Mouse (Mus musculus): ENCODE measurements at regions not wholly inside any gene's neighbourhood (a gene's known extent, or its start where the extent isn't known, plus 50 kb on each side); places are given as distances from the start of the nearest gene placed in this dataset.

- Histone ChIP-seq H3K4me3 (ENCODE audit: low read depth, low read length) (no peak overlapping the region), H3K9me3 (ENCODE audit: low read length) (no peaks in the 10 kb centered on the region), H3K36me3 (ENCODE audit: insufficient read depth, low read length) (no peaks in the 10 kb centered on the region), H3K4me1 (ENCODE audit: insufficient read depth, low read depth, low read length) (no peaks in the 10 kb centered on the region), H3K4me2 (replicated peaks; ENCODE audit: low read depth, low read length) (no peak overlapping the region; the same call in 1 of the 2 replicates), H3K27me3 (replicated peaks; ENCODE audit: insufficient read depth, low read length) (no peaks in the 10 kb centered on the region), H3K27ac (ENCODE audit: low read length) (no peak overlapping the region), H3K9ac (replicated peaks; ENCODE audit: low read depth) (no peak overlapping the region)
- ATAC-seq (peak; percentile 29; the same call in 1 of the 2 replicates), DNase-seq (ENCODE audit: low spot score) (peak; percentile 66)
- WGBS = 13% methylated on average over 10 of the region's 10 CpGs
- no peak for TF ChIP-seq CTCF (IDR thresholded peaks at IDR 0.05)
- no peak for TF ChIP-seq EP300 (IDR thresholded peaks at IDR 0.05)
These were observed 531.4 kb upstream of the Adamts16 start for GRCm38 (mm10) chr13:71372701-71373685.

GRCm38 (mm10) chr13:71369832-71370231, 528.2 kb upstream of the Adamts16 start:
- Histone ChIP-seq H3K9me3 (ENCODE audit: low read length) (no peaks in the 10 kb centered on the region), H3K27ac (ENCODE audit: low read length) (no peak overlapping the region), H3K27me3 (replicated peaks; ENCODE audit: insufficient read depth, low read length) (no peaks in the 10 kb centered on the region), H3K36me3 (ENCODE audit: insufficient read depth, low read length) (no peaks in the 10 kb centered on the region), H3K9ac (replicated peaks; ENCODE audit: low read depth) (no peak overlapping the region), H3K4me2 (replicated peaks; ENCODE audit: low read depth, low read length) (no peak overlapping the region), H3K4me1 (ENCODE audit: insufficient read depth, low read depth, low read length) (no peaks in the 10 kb centered on the region), H3K4me3 (ENCODE audit: low read depth, low read length) (no peak overlapping the region)
- ATAC-seq (no peak), DNase-seq (ENCODE audit: low spot score) (no peak)
- TF ChIP-seq CTCF (IDR thresholded peaks at IDR 0.05) (no peak), EP300 (IDR thresholded peaks at IDR 0.05) (no peak)
- WGBS = 70% methylated on average over 3 of the region's 3 CpGs

DNA sequence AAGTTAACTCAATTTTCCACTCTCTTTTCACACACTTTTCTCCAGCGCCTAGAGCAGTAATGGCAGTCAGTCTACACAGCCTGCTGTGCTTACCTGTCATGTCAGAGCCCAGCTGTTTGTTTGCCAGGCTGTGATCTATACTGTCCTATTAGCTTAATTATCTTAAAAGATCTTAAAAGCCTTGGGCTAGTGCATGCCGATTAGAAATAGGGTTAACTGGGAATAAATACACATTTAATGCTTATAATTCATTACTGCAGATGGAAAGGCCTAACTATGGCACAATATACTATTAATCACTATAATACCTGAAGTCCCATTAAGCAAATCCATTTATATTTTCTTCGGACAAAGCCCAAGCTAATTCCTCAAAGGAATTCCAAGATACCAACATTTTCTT, 523.6 kb upstream of the Adamts16 start:
- Histone ChIP-seq H3K27ac (ENCODE audit: low read length) (no peak overlapping the region), H3K4me1 (ENCODE audit: insufficient read depth, low read depth, low read length) (no peaks in the 10 kb centered on the region), H3K27me3 (replicated peaks; ENCODE audit: insufficient read depth, low read length) (no peaks in the 10 kb centered on the region), H3K4me3 (ENCODE audit: low read depth, low read length) (no peak overlapping the region), H3K9ac (replicated peaks; ENCODE audit: low read depth) (no peak overlapping the region), H3K4me2 (replicated peaks; ENCODE audit: low read depth, low read length) (no peak overlapping the region), H3K36me3 (ENCODE audit: insufficient read depth, low read length) (no peaks in the 10 kb centered on the region), H3K9me3 (ENCODE audit: low read length) (no peaks in the 10 kb centered on the region)
- no peak for TF ChIP-seq EP300 (IDR thresholded peaks at IDR 0.05)
- TF ChIP-seq CTCF (IDR thresholded peaks at IDR 0.05) = no peak
- WGBS = 77% methylated on average over 3 of the region's 3 CpGs
- DNase-seq (ENCODE audit: low spot score) (no peak), ATAC-seq (no peak)

DNA sequence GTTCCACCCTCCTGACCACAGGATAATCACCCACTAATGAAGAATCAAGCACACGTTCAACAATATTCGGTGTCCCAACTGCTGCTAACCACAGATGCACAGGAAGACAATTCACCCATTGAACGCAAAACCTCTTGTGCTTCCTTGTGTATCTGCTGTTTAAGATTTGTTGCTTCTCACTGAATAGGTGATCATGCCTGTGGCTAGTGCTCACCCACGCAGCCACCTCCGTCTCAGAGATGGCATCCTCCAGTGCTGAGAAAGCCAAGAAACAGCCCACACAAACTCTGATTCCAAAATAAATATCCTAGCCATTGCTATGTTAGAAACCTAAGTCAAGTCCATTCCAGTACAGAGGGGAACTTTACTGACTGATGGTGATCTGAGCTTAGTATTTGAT, 520.7 kb upstream of the Adamts16 start:
- Histone ChIP-seq H3K27me3 (replicated peaks; ENCODE audit: insufficient read depth, low read length) (no peaks in the 10 kb centered on the region), H3K4me1 (ENCODE audit: insufficient read depth, low read depth, low read length) (no peaks in the 10 kb centered on the region), H3K27ac (ENCODE audit: low read length) (no peak overlapping the region), H3K36me3 (ENCODE audit: insufficient read depth, low read length) (no peaks in the 10 kb centered on the region), H3K9ac (replicated peaks; ENCODE audit: low read depth) (no peak overlapping the region), H3K9me3 (ENCODE audit: low read length) (no peaks in the 10 kb centered on the region), H3K4me2 (replicated peaks; ENCODE audit: low read depth, low read length) (no peak overlapping the region), H3K4me3 (ENCODE audit: low read depth, low read length) (no peak overlapping the region)
- no peak for TF ChIP-seq EP300 (IDR thresholded peaks at IDR 0.05)
- TF ChIP-seq CTCF (IDR thresholded peaks at IDR 0.05) = no peak
- WGBS = 84% methylated on average over 5 of the region's 5 CpGs
- DNase-seq (ENCODE audit: low spot score) (no peak), ATAC-seq (no peak)

- Histone ChIP-seq H3K9ac (replicated peaks; ENCODE audit: low read depth) (no peak overlapping the region), H3K4me2 (replicated peaks; ENCODE audit: low read depth, low read length) (no peak overlapping the region), H3K4me1 (ENCODE audit: insufficient read depth, low read depth, low read length) (no peaks in the 10 kb centered on the region), H3K9me3 (ENCODE audit: low read length) (no peaks in the 10 kb centered on the region), H3K36me3 (ENCODE audit: insufficient read depth, low read length) (no peaks in the 10 kb centered on the region), H3K27me3 (replicated peaks; ENCODE audit: insufficient read depth, low read length) (no peaks in the 10 kb centered on the region), H3K27ac (ENCODE audit: low read length) (no peak overlapping the region), H3K4me3 (ENCODE audit: low read depth, low read length) (no peak overlapping the region)
- WGBS = 78% methylated on average over 11 of the region's 11 CpGs
- ATAC-seq (no peak), DNase-seq (ENCODE audit: low spot score) (no peak)
- no peak for TF ChIP-seq CTCF (IDR thresholded peaks at IDR 0.05)
- TF ChIP-seq EP300 (IDR thresholded peaks at IDR 0.05) = no peak
These were observed 517.5 kb upstream of the Adamts16 start for GRCm38 (mm10) chr13:71359112-71359511.

- no peaks in the 10 kb centered on the region for H3K36me3 ChIP-seq (ENCODE audit: insufficient read depth, low read length)
- DNase-seq (ENCODE audit: low spot score) = no peak
These were observed 509.2 kb upstream of the Adamts16 start for GRCm38 (mm10) chr13:71350787-71351186.

More at GRCm38 (mm10) chr13:71350787-71351186, 509.2 kb upstream of the Adamts16 start:
- no peak for ATAC-seq
- Histone ChIP-seq H3K4me3 (ENCODE audit: low read depth, low read length) (no peak overlapping the region), H3K9ac (replicated peaks; ENCODE audit: low read depth) (no peak overlapping the region), H3K27ac (ENCODE audit: low read length) (no peak overlapping the region), H3K27me3 (replicated peaks; ENCODE audit: insufficient read depth, low read length) (no peaks in the 10 kb centered on the region), H3K4me1 (ENCODE audit: insufficient read depth, low read depth, low read length) (no peaks in the 10 kb centered on the region), H3K9me3 (ENCODE audit: low read length) (no peaks in the 10 kb centered on the region), H3K4me2 (replicated peaks; ENCODE audit: low read depth, low read length) (no peak overlapping the region)
- WGBS = 87% methylated on average over 7 of the region's 7 CpGs
- TF ChIP-seq CTCF (IDR thresholded peaks at IDR 0.05) (no peak), EP300 (IDR thresholded peaks at IDR 0.05) (no peak)
